ENCODE assay signal across 9 mouse cellular contexts in genomic region chr5:117628351-117628750, GRCm38 (mm10).
DNase-seq lines count a peak whose midpoint lies in the region; ATAC-seq and TF ChIP-seq lines count a peak whose summit lies in the region.
"Had no signal": no experiment of that assay in that cellular context is flagged by ENCODE, and none has a peak within 500 bp of the region (broad histone marks: within the 10 kb centered on the region; RNA-seq: fewer than 3 reads in every experiment).

No protein-coding gene starts in this region.

- H3K27ac ChIP-seq in liver, adult 2 months (replicated peaks; ENCODE audit: insufficient read depth, low read depth, low read length): no peak overlapping the region
- H3K27ac ChIP-seq in liver, embryonic 12.5 days: no peak overlapping the region
- no peak overlapping the region for H3K27ac ChIP-seq in neural tube, embryonic 11.5 days (ENCODE audit: low read depth, low read length)
- H3K27ac ChIP-seq: embryonic facial prominence, embryonic 15.5 days; lung, embryonic 15.5 days had no signal

- no peaks in the 10 kb centered on the region for H3K79me2 ChIP-seq in liver, adult 2 months (ENCODE audit: control insufficient read depth, insufficient read depth, low read length)

- H3K4me1 ChIP-seq in liver, adult 2 months (ENCODE audit: control insufficient read depth, insufficient read depth, low read length): no peaks in the 10 kb centered on the region
- no peaks in the 10 kb centered on the region for H3K4me1 ChIP-seq in liver, embryonic 12.5 days
- no peaks in the 10 kb centered on the region for H3K4me1 ChIP-seq in neural tube, embryonic 11.5 days (ENCODE audit: control insufficient read depth, insufficient read depth, low read length)
- H3K4me1 ChIP-seq: embryonic facial prominence, embryonic 15.5 days; lung, embryonic 15.5 days had no signal

- ATAC-seq in liver, embryonic 12.5 days: no peak
- ATAC-seq in neural tube, embryonic 11.5 days (ENCODE audit: insufficient read depth, low FRiP score, low TSS enrichment): no peak
- no peak for ATAC-seq in erythroid progenitor cell, adult 5-6 weeks (replicated peaks; ENCODE audit: low FRiP score, poor library complexity, severe bottlenecking)

- H3K9me3 ChIP-seq in liver, embryonic 12.5 days (replicated peaks): no peaks in the 10 kb centered on the region
- no peaks in the 10 kb centered on the region for H3K9me3 ChIP-seq in neural tube, embryonic 11.5 days (ENCODE audit: control insufficient read depth, low read length)
- H3K9me3 ChIP-seq: embryonic facial prominence, embryonic 15.5 days; lung, embryonic 15.5 days had no signal

- TF ChIP-seq POLR2A in liver, adult 2 months (IDR thresholded peaks at IDR 0.05; ENCODE audit: extremely low read depth, insufficient read depth, low read length): no peak

- no peak overlapping the region for H3K4me3 ChIP-seq in liver, adult 2 months (ENCODE audit: insufficient read depth, low read depth, low read length)
- no peak overlapping the region for H3K4me3 ChIP-seq in liver, embryonic 12.5 days
- H3K4me3 ChIP-seq in neural tube, embryonic 11.5 days (ENCODE audit: low read depth, low read length): no peak overlapping the region
- H3K4me3 ChIP-seq: embryonic facial prominence, embryonic 15.5 days; lung, embryonic 15.5 days had no signal

- H3K4me2 ChIP-seq in liver, embryonic 12.5 days: no peak overlapping the region
- no peak overlapping the region for H3K4me2 ChIP-seq in neural tube, embryonic 11.5 days (ENCODE audit: low read depth)
- H3K4me2 ChIP-seq: embryonic facial prominence, embryonic 15.5 days; lung, embryonic 15.5 days had no signal

- peak; percentile 6; the same call in 1 of the 2 replicates for TF ChIP-seq CTCF in liver, adult 2 months (IDR thresholded peaks at IDR 0.05; ENCODE audit: low read depth, low read length)

- H3K9ac ChIP-seq in liver, adult 2 months (ENCODE audit: low read depth, low read length): no peak overlapping the region
- H3K9ac ChIP-seq in liver, embryonic 12.5 days: no peak overlapping the region
- H3K9ac ChIP-seq in neural tube, embryonic 11.5 days (ENCODE audit: low read length): no peak overlapping the region
- H3K9ac ChIP-seq: embryonic facial prominence, embryonic 15.5 days; lung, embryonic 15.5 days had no signal

- no peak for DNase-seq in liver, adult 2 months (ENCODE audit: extremely low read depth, low read depth, low spot score)
- peak; percentile 71 for DNase-seq in adrenal gland, postnatal 10 days
- DNase-seq in embryo, embryonic 10.5 days (ENCODE audit: low spot score): peak; percentile 59
- DNase-seq in layer of hippocampus, adult 8-10 months (ENCODE audit: low spot score in 2 of 2): peak; percentile 62 to 78
- peak; percentile 38 for DNase-seq in neural tube, embryonic 11.5 days (ENCODE audit: low spot score)

- 50% methylated on average over 7 of the region's 7 CpGs for WGBS in liver, adult 2 months
- 37% methylated on average over 7 of the region's 7 CpGs for WGBS in liver, embryonic 12.5 days (ENCODE audit: insufficient replicate concordance)
- 49% methylated on average over 7 of the region's 7 CpGs for whole genome bisulfite sequencing in neural tube, embryonic 11.5 days

- H3K36me3 ChIP-seq in liver, adult 2 months (ENCODE audit: control insufficient read depth, insufficient read depth, low read length): no peaks in the 10 kb centered on the region
- H3K36me3 ChIP-seq in liver, embryonic 12.5 days: no peaks in the 10 kb centered on the region
- no peaks in the 10 kb centered on the region for H3K36me3 ChIP-seq in neural tube, embryonic 11.5 days (ENCODE audit: control insufficient read depth, insufficient read depth, low read length)
- H3K36me3 ChIP-seq: embryonic facial prominence, embryonic 15.5 days; lung, embryonic 15.5 days had no signal

- H3K27me3 ChIP-seq in liver, adult 2 months (ENCODE audit: control insufficient read depth, insufficient read depth, low read length): no peaks in the 10 kb centered on the region
- H3K27me3 ChIP-seq in liver, embryonic 12.5 days (replicated peaks): no peaks in the 10 kb centered on the region
- no peaks in the 10 kb centered on the region for H3K27me3 ChIP-seq in neural tube, embryonic 11.5 days (ENCODE audit: control insufficient read depth, insufficient read depth, low read length)
- H3K27me3 ChIP-seq: embryonic facial prominence, embryonic 15.5 days; lung, embryonic 15.5 days had no signal
